Mouse (Mus musculus) small intestine, adult 2 months (tissue): ENCODE data around the gene Tuba1b.

Source experiments
- CTCF ChIP-seq: fragments of 200-500 bp; IDR thresholded peaks from 2 replicates; pipeline ENCODE4 v1.5.1; 2012; ENCODE audit warnings: low read depth, mild to moderate bottlenecking, control low read depth, inconsistent platforms, low read length, moderate library complexity, mixed read lengths; ENCODE audit not compliant: insufficient replicate concordance, insufficient read length; ENCODE audit errors: extremely low read depth
- POLR2A ChIP-seq: fragments of 200-500 bp; IDR thresholded peaks from 2 replicates; pipeline ENCODE4 v1.6.1; 2012; ENCODE audit warnings: low read depth, mild to moderate bottlenecking, control low read depth, inconsistent platforms, low read length, moderate library complexity

GRCm38 (mm10) chr15:98881656-98882008 lies 52.7 kb downstream of the Tuba1b start:
- TF ChIP-seq CTCF (no peak), POLR2A (no peak)
